Mouse (Mus musculus) testis, adult 2 months (tissue): ENCODE measurements around the gene Tmed3. TPM values are rescaled to one million over a fixed set of nuclear protein-coding genes. Genes with fewer than 3 reads are reported as not detected.

Experiments
- H3K27ac ChIP-seq: fragments of 200-500 bp; 2 replicates; pipeline ENCODE4 v1.5.1; 2012; ENCODE audit warnings: low read depth, low read length; ENCODE audit not compliant: control insufficient read depth, insufficient read depth
- H3K27me3 ChIP-seq: fragments of 200-500 bp; 2 replicates; pipeline ENCODE4 v1.6.1; 2012; ENCODE audit warnings: mild to moderate bottlenecking, low read length, moderate library complexity; ENCODE audit not compliant: control insufficient read depth, insufficient read depth
- H3K36me3 ChIP-seq: fragments of 200-500 bp; 2 replicates; pipeline ENCODE4 v1.6.1; 2012; ENCODE audit warnings: mild to moderate bottlenecking, low read length; ENCODE audit not compliant: control insufficient read depth, insufficient read depth
- H3K4me1 ChIP-seq: fragments of 200-500 bp; 2 replicates; pipeline ENCODE4 v1.6.1; 2012; ENCODE audit warnings: low read length; ENCODE audit not compliant: control insufficient read depth, insufficient read depth
- H3K4me3 ChIP-seq: fragments of 200-500 bp; 2 replicates; pipeline ENCODE4 v1.5.1; 2012; ENCODE audit warnings: low read depth, mild to moderate bottlenecking, low read length, moderate library complexity, mixed read lengths; ENCODE audit not compliant: control insufficient read depth
- CTCF ChIP-seq: fragments of 200-500 bp; IDR thresholded peaks from 2 replicates; pipeline ENCODE4 v1.5.1; 2012; ENCODE audit warnings: low read depth, mild to moderate bottlenecking, inconsistent platforms, low read length, moderate library complexity; ENCODE audit not compliant: control insufficient read depth, insufficient read depth, insufficient replicate concordance
- POLR2A ChIP-seq: fragments of 200-500 bp; IDR thresholded peaks from 2 replicates; pipeline ENCODE4 v1.6.1; 2012; ENCODE audit warnings: low read depth, mild to moderate bottlenecking, inconsistent platforms, low read length, moderate library complexity; ENCODE audit not compliant: control insufficient read depth
- polyA plus RNA-seq: library from polyadenylated mRNA; depleted of rRNA; stranded (reverse); fragments of >200 nt; gene quantifications from 2 replicates; pipeline ENCODE4 v1.2.3, GENCODE M21; 2012; rRNA removed

Tmed3 gene
- polyA plus RNA-seq, 1 experiment: 67.7 TPM

GRCm38 (mm10) chr9:89674014-89674618 lies 30.8 kb downstream of the Tmed3 start:
- TF ChIP-seq POLR2A (no peak), CTCF (peak; percentile 45; the same call in 1 of the 2 replicates)

GRCm38 (mm10) chr9:89673402-89673801 lies 31.5 kb downstream of the Tmed3 start:
- Histone ChIP-seq H3K36me3 (no peaks in the 10 kb centered on the region), H3K4me3 (no peak overlapping the region), H3K27ac (no peak overlapping the region), H3K27me3 (no peaks in the 10 kb centered on the region), H3K4me1 (no peaks in the 10 kb centered on the region)
- TF ChIP-seq POLR2A (no peak), CTCF (no peak)

More at GRCm38 (mm10) chr9:89674014-89674618, 30.8 kb downstream of the Tmed3 start:
- no peaks in the 10 kb centered on the region for H3K4me1 ChIP-seq
- H3K4me3 ChIP-seq: no peak overlapping the region
- no peaks in the 10 kb centered on the region for H3K27me3 ChIP-seq
- no peaks in the 10 kb centered on the region for H3K36me3 ChIP-seq
- no peak overlapping the region for H3K27ac ChIP-seq

GRCm38 (mm10) chr9:89669878-89670277 lies 35.0 kb downstream of the Tmed3 start:
- Histone ChIP-seq H3K4me3 (no peak overlapping the region), H3K27ac (no peak overlapping the region), H3K4me1 (no peaks in the 10 kb centered on the region), H3K36me3 (no peaks in the 10 kb centered on the region), H3K27me3 (no peaks in the 10 kb centered on the region)
- no peak for TF ChIP-seq CTCF
- no peak for TF ChIP-seq POLR2A

- Histone ChIP-seq H3K36me3 (no peaks in the 10 kb centered on the region), H3K4me3 (no peak overlapping the region), H3K27me3 (no peaks in the 10 kb centered on the region), H3K27ac (no peak overlapping the region), H3K4me1 (no peaks in the 10 kb centered on the region)
- TF ChIP-seq CTCF: no peak
Measured at GRCm38 (mm10) chr9:89667306-89667942, 37.4 kb downstream of the Tmed3 start.

- TF ChIP-seq CTCF (no peak), POLR2A (no peak)
- Histone ChIP-seq H3K27me3 (no peaks in the 10 kb centered on the region), H3K4me1 (no peaks in the 10 kb centered on the region), H3K36me3 (no peaks in the 10 kb centered on the region), H3K4me3 (no peak overlapping the region), H3K27ac (no peak overlapping the region)
Measured at GRCm38 (mm10) chr9:89650913-89651312, 54.0 kb downstream of the Tmed3 start.

Other genes starting within 250 kb of the Tmed3 start
- gene Minar1, start 81.9 kb downstream of the Tmed3 start, polyA plus RNA-seq: not detected in 2 replicates
- gene Ankrd34c, start 33.4 kb upstream of the Tmed3 start, polyA plus RNA-seq: not detected in 2 replicates
- 3.8 and 4.7 TPM in 2 replicates for gene Rasgrf1, start 204.8 kb upstream of the Tmed3 start, polyA plus RNA-seq